Mouse (Mus musculus): ENCODE measurements around the gene Itgb7. TPM values are rescaled to one million over a fixed set of nuclear protein-coding genes. Genes with fewer than 3 reads are reported as not detected.

The Itgb7 gene
- total RNA-seq, 2 experiments from 2014 or later: 1.1 to 1.2 TPM

DNA sequence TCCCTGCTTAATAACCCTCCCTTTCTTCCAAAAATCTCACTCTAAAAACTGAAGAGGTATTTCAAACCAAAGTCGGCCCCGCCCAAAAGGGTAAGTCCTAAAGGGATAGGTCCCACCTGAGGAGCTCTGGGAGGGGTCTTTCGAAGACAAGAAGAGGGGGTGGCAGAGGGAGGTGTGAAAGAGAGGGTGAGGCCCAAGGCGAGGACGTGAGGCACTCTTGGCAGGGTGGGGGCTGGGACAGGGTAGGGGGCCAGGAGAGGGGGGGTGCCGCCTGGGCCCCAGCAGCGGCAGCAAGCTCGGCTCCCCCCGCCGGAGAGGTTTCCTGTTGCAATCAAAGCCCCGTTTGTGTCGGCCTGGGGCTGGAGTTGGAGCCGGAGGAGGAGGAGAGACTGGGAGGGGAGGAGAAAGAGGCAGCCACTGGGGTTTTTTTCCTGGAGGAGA, 17.5 kb upstream of the Itgb7 start:
- no peak for DNase-seq (ENCODE audit: low spot score)

DNA sequence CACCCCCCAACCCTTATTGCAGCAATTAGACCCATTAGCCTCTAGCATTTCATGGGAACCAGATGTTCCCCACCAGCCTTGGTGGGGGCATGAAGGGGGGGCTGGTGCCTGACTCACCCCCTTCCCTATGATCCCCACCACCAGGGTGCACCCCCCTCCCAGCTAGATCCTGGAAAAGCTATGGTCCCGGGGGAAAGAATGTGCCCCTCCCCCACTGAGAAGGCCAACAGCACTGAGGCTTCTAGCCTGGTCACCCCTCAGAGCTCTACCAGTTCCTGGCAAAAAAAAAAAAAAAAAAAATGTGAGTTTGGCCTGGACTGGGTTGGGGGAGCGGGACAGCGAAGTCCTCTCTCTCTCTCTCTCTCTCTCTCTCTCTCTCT, 17.1 kb upstream of the Itgb7 start:
- DNase-seq (ENCODE audit: low spot score): no peak

DNA sequence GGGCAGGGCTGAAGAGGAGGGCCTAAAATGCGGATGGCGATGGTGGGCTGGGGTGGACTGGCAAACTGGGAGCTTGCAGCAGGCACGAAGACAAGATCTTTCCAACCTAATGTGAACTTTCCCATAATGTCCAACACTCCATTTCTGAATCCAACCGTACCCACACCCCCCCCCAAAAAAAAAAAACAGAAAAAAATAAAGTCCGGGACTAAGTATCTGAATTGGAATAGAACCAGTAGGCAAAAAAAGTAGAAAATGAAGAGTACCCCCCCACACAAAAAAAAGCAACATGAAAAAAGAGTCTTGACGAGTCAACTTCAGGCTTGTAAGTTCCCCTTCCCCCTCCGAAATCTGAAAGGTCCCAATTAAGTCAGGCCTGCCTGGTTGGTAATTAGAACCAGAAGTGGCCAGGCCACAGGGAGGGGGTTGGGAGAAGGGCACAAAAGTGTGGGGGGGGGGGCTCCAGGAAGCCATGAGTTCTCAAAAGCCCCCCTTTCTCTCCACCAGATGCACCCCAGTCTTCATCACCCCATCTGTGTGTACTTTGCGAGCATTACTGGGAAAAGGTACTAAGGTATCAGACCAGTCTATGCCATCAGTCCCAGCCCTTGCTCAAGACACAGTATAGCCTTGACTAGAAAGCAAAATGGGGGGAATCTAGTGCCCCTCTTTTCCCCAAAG, 16.5 kb upstream of the Itgb7 start:
- no peak for DNase-seq (ENCODE audit: low spot score)

DNA sequence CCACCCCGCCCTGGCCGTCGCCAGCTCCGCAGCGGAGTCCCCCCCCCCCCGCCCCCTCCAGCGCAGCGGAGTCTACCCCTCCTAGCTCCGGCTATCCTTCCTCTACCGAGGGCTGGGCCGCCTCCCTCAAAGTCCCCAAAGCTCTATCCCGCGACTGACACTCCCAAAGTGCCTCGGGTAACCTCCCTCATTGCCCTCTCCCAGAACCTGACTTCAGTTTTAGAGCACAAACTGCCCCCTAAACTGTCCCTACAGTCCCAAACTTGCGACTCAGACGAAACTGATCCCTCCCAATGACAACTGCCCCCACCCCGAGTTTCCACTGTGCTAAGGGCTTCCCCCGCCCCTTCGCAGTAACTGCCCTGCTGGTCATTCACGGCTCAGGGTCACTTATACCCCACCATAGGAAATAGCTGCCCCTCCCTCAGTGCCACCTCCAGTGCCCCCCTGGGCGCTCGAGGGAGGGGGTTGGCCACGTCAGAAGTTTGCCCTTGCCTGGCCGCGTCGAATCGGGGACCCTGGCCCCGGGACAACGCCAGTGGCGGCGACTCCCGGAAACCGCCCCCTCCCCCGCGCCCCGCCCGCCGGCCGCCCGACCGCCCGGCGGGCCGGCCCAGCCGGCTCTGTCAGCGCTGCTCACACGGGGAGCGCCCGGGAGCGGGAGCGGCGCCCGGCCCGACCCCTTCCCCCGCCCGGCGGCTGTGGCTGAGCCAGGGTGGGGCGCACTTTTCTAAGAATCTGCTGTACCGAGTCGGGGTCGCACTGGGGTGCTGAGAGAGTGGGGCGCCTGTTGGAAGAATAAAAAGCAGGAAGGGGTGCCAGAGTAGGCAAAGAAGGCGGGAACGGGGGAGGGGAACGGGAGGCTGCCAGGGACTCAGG, 15.7 kb upstream of the Itgb7 start:
- DNase-seq (ENCODE audit: low spot score): peak; percentile 72

DNA sequence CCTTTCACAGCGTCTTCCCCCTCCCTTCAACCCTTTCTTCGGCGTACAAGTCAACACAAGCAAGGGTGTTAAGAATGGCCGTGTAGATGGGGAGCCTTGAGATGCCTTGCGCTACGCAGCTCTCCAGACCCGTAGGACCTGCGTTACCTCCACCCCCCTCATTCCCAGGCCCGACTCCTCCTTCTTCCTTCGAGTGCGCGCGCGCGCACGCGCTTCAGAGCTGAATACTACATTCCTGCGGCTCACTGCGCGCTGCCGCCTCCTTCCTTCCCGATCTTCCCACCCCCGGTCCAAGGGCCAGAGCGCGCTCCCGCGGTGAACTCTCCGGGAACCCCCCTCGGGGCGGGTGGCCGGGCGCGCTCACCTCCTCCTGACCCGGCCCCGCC, 15.1 kb upstream of the Itgb7 start:
- DNase-seq (ENCODE audit: low spot score): peak; percentile 94

DNA sequence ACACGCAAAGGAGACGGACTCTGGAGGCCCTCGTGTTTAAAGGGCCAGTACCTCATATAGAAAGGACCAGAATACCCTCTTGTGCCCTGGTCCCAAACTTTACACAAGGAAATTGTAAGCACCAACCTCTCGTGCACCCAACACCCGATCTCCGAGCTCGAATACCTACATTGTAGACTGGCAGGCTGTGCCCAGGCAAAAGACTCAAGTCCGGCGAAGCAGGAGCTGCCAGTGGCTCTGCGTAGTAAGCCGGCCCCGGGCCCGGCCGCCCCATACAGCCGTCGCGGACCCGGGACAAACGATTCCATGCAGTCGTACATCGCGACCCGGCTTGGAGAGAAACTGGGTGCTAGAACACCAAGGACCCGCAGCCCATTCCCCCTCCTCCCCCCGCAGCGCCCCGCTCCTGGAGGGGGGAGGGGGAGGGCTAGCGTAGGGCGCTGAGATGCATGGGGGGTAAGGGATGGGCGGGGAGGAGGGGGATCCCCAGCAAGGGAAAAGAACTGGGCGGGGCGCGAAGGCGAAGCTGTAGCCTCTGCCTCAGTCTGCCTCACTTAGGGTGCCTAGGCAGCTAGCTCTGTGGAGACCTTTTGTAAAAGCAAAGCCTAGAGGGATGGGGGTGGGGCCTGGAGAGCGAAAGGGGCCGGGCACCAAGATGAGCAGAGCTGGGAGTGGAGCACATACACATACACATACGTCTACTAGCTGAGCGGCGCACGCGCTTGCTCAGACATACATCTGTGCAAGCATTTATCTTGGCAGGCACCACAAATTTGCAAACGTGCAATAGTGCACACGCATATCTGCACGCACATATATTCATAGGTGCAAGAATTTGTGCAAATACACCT, 14.4 kb upstream of the Itgb7 start:
- peak; percentile 67 for DNase-seq (ENCODE audit: low spot score)

DNA sequence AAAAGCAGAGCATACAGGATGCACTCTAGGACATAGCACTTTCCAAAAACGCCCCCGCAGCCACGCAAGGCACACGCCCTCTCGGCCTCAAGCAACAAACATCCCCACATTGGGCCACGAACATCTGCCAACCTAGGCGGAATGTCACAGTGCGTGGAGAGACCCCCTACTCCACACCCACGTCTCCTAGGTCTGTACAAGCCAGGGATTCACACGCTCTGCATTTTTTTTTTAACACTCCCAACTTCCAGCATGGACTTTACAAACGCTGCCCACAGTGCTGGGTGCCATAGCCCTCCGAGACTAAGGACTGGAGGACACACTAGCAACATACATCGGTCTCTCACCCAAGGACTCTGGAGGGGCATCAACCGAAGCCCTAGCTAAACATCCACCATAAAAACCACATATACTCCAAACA, 13.7 kb upstream of the Itgb7 start:
- DNase-seq (ENCODE audit: low spot score): no peak

DNA sequence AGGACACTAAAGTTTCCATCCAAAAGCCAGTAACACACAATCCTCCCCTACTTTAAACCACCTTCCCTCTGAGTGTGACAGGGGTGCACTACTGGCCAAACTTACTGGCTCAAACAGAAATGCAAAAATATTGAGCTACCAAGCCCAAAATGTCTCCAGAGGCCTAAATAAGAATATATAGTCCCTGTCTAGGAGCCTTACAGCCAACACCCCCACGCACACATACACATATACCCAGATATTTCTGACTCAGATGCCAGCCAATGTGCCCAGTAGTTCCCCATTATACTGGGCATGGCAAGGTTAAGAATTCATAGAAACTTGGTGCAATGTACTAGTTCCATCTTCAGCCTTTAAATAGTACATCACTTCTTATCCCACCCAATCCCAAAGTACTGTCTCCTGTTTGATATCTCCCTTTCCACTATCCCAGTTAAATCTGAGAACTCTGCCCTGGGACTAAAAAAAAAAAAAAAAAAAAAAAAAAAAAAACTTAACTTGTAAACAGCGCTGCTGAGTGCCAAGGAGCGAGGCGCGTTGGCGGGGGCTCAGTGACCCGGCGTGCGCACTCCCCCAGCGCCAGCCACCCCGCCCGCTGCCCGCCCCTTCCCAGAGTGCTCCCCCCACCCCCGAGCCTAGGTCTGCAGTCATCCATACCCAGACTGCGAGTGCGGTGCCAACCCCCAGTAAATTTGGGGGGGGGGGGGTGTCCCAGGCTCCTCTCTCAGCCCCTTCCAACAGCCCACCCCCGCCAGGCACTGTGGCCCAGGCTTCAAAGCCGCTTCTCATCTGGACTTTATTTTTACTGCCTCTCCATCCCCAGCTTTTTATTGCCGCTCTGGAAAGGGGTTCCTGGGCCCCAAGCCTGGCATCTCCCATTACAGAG, 12.8 kb upstream of the Itgb7 start:
- no peak for DNase-seq (ENCODE audit: low spot score)

DNA sequence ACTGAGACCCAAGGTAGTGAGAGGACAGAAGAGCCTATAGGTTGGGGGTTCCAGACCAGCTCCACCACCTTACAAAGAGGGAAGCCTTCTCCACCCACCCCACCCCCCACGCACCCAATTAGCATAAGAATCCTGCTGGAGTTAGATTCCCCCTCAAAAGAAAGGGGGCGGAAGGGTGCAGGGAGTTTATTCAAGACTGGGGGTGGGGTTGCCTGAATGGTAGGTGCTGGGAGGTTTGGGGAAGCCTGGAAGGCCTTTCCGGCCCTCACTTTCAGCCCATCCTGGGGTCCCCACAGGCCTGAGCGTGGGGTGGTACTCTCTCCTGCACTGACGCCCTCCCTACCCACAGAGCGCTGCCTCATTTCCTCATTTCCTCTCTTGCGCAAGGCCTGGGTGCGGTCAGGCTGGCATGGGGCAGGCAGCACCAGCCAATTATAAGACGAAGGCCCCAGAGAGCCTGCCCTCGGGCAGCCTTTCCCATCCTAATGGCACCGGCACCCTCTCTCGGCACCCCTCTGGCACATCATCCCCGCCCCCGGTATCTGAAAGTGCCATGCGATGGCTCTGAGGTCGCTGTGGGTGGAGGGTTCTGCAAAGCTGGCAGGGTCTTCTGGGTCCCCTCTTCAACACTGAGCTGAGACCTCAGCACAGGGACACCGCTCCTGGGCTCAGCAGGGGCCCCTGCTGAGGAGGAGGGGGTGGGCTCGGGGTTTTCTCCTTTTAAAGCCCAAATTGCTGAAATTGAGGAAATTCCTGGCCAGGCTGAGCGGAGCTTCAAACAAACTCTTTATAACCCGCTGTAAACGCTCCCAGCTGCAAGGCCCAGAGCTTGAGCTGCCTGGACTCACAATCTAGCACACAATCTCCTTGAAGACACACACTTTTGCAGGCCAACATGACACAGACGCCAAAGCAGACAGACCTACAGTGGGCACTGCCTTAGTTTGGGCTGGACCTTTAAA, 11.8 kb upstream of the Itgb7 start:
- DNase-seq (ENCODE audit: low spot score): peak; percentile 62

DNA sequence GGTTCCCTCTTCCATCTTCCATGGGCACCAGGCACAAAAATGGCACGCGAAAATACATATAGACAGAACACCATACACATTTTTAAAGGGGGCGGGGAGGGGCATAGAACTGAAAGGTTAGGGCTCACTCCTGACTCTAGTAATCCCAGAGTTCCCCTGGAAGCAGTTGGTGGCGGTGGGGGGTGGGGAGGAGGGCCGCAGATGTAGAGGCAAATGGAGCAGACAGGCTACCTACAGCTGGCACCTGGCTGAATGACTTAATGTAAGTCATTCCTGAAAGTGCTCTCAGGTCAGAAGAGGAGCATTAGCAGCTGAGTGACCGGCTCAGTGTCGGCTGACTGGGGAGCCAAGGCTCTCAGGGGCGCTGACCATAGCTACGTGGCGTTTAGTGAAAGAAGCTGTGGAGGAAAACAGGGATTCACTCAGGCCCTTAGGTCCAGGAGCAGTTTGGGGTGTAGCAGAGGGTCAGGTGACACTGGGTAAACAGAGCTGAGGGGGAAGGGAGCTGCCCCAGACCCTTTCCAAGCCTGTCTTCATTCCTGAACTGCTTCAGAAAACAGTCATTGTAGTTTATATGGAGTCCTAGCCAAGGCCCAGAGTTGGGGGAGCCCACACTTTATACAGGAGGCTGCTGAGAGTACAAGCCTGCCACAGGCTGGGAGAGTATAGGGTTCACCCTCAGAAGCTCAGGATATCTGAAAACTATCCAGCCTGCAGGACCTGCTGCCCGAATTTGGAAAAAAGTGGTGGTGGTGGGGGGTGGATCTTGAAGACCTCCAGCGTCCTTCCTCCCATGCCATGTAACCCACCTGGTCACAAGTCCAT, 10.9 kb upstream of the Itgb7 start:
- DNase-seq (ENCODE audit: low spot score): no peak

DNA sequence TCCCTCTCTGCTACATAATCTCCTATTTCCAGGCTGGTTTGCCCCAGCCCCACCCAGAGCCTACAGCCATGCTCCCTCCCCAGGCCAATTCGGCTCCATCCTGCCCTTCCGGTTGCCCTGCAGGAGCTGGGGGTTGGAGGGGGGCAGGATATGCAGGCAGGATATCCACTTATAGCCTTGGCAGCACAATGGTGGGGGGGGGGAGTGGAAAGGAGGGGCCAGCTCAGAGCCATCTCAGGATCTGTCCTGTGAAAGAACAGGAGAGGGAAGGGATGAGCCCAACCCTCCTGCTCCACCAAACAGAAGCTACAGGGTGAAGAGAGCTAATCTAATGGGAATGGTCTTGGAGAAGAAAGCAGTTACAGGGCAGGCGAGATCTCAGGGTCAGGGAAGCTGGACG, 8.9 kb upstream of the Itgb7 start:
- DNase-seq (ENCODE audit: low spot score): no peak

DNA sequence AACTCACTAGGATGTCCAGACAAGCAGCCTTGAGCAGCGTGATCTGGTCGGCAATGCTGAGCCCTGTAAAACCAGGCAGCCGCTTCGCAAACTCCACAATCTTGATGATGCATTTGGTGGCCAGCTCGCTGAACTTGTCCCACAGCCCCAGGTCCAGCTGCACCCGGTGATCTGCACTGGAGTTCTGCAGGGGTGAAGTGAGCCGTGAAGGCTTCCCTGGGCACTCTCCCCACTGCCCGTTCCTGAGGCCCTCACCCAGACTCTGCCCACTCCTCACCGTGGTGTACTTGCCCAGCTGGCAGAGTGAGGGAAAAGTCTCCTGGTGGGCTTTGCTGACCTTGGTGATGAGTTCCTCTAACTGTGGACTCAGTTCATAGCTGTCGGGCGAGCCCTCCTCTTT, 8.1 kb upstream of the Itgb7 start:
- DNase-seq (ENCODE audit: low spot score): no peak

DNA sequence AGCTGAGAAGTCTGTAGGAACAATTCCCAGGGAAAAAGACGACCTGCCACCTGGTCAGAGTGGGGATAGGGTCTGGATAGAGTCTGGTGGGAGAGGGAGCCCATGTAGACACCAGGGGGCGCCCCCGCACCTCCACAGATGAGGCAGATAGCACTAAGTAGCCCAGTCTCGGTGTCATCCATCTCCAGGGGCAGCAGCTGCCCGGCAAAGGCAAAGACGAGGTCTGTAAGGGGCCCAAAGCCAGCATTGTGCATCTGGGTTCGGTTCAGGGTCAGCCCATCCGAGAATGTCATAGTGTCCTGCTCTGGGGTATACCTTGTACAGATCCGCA, 7.5 kb upstream of the Itgb7 start:
- peak; percentile 76 for DNase-seq (ENCODE audit: low spot score)

DNA sequence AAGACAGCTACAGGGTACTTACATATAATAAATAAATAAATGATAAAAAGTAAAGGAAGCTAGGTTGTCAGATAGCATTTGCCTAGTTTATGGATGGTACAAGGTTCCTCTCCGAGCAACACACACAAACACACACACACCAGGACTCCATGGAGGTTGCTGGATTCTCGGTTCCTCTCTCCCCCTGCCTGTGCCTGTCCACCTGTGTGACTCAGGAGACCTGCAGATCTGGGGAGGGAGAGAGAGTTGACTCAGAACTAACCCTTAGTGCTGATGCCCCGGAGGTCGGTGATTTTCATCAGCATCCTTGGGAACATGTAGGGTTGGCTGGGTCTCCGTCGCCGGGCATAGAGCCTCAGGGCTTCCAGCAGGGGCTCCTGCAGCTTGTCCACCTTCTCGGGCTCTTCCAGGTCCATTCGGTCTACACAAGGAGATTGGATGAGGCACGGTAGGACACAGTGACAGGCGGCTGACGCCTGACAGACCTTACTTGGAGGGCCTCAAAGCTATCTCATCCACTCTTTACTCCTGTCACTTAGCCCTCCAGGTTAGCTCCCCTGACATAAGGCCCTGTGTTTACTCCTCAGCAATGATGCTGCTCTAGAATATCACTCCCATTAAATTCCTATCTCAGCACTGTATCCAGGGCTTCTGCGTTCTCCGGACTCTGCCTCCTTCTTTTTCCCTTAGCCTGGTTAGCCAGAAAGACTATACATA, 7.0 kb upstream of the Itgb7 start:
- DNase-seq (ENCODE audit: low spot score): no peak

DNA sequence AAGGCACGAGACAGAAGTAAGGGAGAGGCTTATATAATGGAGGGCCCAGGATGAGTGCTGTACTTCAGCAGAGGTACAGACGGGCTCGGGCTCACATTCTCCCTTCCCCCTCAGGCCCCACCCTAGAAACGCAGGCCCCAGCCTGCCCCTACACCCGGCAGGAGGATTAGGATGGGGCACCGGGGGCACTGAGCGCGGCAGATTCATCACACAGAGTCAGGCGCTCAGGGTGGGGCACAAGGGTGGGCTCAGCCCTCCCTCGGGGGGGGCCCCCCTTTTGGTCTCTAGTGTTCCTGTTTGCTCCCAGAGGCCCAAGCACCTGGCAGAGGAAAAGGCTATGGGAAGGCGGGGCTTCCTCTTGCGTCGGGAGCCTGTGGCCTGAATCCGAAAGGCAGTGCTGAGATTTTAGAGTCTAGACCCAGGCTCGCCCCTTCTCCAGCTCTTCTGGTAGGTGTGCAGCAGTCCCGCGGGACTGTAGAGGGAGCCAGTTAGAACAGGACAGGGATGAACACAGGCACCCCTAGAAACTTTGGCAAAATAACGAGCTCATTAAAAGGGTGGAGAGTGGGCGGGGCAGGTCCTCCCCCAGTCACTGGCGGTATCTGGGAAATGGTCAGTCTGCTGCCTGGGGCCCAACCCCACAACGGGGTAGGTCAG, 3.8 kb upstream of the Itgb7 start:
- no peak for DNase-seq (ENCODE audit: low spot score)

DNA sequence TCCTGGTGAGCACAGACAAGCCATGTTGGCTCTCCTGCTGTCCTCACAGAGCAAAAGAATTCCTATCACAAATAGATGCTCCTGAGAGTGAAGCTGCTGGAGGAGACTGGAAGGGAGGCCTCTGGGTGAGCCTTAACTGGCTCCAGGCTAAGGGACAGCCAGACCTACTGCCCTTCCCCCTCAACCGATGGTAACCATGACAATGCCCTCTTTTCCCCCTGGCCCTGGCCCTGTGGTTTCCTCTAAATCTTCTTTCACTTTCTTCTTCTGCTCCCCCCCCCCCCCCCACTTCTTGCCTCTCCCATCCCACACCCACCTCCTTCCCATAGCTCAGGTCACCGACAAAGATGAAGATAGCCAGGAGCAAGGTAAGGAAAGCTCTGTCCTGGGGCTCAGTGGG, 2.2 kb upstream of the Itgb7 start:
- no peak for DNase-seq (ENCODE audit: low spot score)

DNA sequence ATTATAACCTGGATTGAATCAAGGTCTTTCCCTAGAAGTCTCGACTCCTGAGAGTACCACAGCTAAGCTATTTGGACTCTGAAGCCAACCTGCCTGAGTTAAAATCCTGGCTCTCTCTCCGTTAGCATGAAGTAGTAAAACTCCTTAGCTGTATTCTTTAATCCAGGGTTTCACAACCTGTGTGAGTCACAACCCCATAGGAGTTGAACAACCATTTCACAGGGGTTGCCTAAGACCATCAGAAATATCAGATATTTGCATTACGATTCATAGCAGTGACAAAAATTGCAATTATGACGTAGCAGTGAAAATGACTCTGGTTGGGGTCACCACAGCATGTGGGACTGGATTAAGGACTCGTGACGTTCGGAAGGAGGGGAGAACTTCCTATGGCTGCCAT, 1.0 kb upstream of the Itgb7 start:
- DNase-seq (ENCODE audit: low spot score): no peak
